Mouse (Mus musculus) olfactory bulb, adult 2 months (tissue): Measurements from ENCODE around the gene Cep164.

ENCODE experiments used
- CTCF ChIP-seq: fragments of 200-500 bp; IDR thresholded peaks from 2 replicates; pipeline ENCODE4 v1.5.1; 2012; ENCODE audit warnings: low read depth, mild to moderate bottlenecking, low read length, moderate library complexity; ENCODE audit not compliant: insufficient read depth
- POLR2A ChIP-seq: fragments of 200-500 bp; IDR thresholded peaks from 2 replicates; pipeline ENCODE4 v1.6.1; 2012; ENCODE audit warnings: mild to moderate bottlenecking, low read depth, low read length, moderate library complexity; ENCODE audit not compliant: insufficient read depth

DNA sequence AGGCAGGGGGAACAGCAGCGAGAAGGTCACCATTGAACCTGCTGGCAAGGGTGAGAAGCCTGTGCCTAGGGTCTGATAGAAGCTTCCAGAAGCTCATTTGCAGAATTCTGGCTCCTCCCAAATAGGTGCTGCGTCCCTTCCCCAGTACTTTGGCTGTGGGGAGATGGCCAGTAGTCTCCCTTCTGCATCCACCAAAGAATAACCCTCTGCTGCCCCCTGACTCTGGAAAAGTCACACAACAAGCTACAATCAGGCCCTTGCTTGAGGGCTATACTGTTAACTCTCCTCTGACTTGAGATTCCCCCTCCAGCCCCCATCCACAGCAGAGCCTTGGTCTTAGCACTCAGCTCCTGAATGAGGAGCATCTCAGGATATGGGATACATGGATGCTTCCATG, 87.9 kb downstream of the Cep164 start:
- TF ChIP-seq POLR2A (no peak), CTCF (no peak)
